Mouse (Mus musculus) neural tube, embryonic 14.5 days (tissue): ENCODE measurements around the gene Ski. TPM values are rescaled to one million over a fixed set of nuclear protein-coding genes. Genes with fewer than 3 reads are reported as not detected.

ENCODE experiments used
- ATAC-seq: fragments of 200-750 bp; cut with Nextera tagmentation; 2 replicates; pipeline ENCODE4 v1.8.0; 2017; ENCODE audit warnings: low read depth, mild to moderate bottlenecking, moderate TSS enrichment, moderate library complexity
- H3K27ac ChIP-seq: fragments of 300-500 bp; sonication (generic); 2 replicates; pipeline ENCODE4 v1.5.1; 2014; ENCODE audit warnings: low read depth, mild to moderate bottlenecking, control low read depth, low read length, moderate library complexity, mixed read lengths
- H3K27me3 ChIP-seq: fragments of 300-500 bp; sonication (generic); 2 replicates; pipeline ENCODE4 v1.6.1; 2014; ENCODE audit warnings: low read length; ENCODE audit not compliant: control insufficient read depth, insufficient read depth
- H3K36me3 ChIP-seq: fragments of 300-500 bp; sonication (generic); 2 replicates; pipeline ENCODE4 v1.6.1; 2014; ENCODE audit warnings: low read length, mixed read lengths; ENCODE audit not compliant: control insufficient read depth, insufficient read depth
- H3K4me1 ChIP-seq: fragments of 300-500 bp; sonication (generic); 2 replicates; pipeline ENCODE4 v1.6.1; 2014; ENCODE audit warnings: low read length; ENCODE audit not compliant: control insufficient read depth, insufficient read depth
- H3K4me2 ChIP-seq: fragments of 300-500 bp; sonication (generic); 2 replicates; pipeline ENCODE4 v1.6.1; 2014; ENCODE audit warnings: mild to moderate bottlenecking, low read depth, low read length, control low read depth
- H3K4me3 ChIP-seq: fragments of 300-500 bp; sonication (generic); 2 replicates; pipeline ENCODE4 v1.5.1; 2014; ENCODE audit warnings: low read depth, low read length, control low read depth, mixed read lengths
- H3K9ac ChIP-seq: fragments of 300-500 bp; sonication (generic); replicated peaks from 2 replicates; pipeline ENCODE4 v1.6.1; 2014; ENCODE audit warnings: low read depth, mild to moderate bottlenecking, control low read depth, low read length, mixed read lengths
- H3K9me3 ChIP-seq: fragments of 300-500 bp; sonication (generic); 2 replicates; pipeline ENCODE4 v1.6.1; 2016; ENCODE audit warnings: low read length; ENCODE audit not compliant: control insufficient read depth
- WGBS: fragments of 180-500 bp; shearing (Covaris S2); extraction: QIAGEN DNeasy Blood & Tissue Kit; methylation state at CpG from one replicate; pipeline ENCODE4 v1.1.7; 2014; 5-methylcytosine and 5-hydroxymethylcytosine counted together
- polyA plus RNA-seq: library from polyadenylated mRNA; unstranded; fragments of >200 nt; fragmentation: Nextera tagmentation; extraction: Ambion mirVana; gene quantifications from 2 replicates; pipeline ENCODE4 v1.2.1, GENCODE M21; 2014

Gene Ski
- polyA plus RNA-seq, 1 experiment from 2014 or later: 16.8 TPM

DNA sequence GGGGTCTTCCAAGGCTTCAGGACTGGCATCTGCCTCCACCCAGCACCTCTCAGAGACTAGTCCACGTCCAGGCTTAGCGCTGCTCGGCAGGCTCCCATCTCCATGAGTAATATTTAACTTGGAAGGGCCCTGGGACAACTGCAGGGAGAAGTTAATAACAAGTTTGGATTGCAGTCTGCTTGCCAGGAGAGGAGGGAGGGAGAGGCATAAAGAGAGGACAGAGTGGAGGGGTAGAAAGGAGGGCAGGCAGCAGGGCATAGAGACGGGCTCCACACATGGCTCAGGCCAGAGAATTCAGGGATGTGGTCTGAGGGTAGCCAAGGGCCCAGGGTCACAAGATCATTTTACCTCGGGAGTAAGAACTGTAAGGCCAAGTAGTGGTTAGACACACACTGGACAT lies 15.9 kb upstream of the Ski start:
- no peak overlapping the region for H3K4me3 ChIP-seq
- no peaks in the 10 kb centered on the region for H3K27me3 ChIP-seq
- WGBS: 67% methylated on average over 5 of the region's 5 CpGs
- no peak overlapping the region for H3K4me2 ChIP-seq
- no peak overlapping the region for H3K9ac ChIP-seq
- no peak overlapping the region for H3K27ac ChIP-seq
- peaks cover 27% of the 10 kb centered on the region for H3K4me1 ChIP-seq
- no peaks in the 10 kb centered on the region for H3K36me3 ChIP-seq
- H3K9me3 ChIP-seq: no peaks in the 10 kb centered on the region
- no peak for ATAC-seq

DNA sequence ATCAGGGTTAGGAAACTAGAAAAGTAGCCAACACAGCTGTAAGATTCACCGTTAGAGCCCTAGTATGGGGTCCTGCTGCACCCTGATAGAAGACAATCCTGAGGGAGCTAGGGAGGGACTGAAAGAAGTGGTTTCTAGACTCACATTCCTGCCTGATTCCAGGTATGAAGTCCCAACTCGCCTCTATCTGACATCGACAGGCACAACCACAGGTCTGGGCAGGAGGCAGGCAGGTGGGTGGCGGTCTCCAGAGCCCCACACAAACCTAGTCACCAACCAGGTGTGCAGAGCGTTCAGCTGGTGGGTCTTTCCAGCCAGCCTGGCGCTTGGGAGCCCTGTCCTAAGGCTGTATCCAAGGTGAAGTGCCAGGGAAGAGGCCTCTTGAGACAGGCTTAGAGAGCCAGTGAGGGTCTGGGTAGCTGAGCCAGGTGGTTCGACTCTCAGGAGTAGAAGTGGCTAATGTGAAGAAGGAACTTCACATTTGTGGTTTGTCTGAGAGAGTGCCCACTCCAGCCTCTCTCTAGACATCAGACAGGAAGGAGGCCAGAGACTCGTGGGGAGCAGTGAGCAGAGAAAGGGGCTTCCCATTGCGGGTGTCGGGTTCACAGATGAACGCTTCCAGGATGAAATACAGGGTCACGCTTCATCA lies 14.5 kb upstream of the Ski start:
- WGBS: 75% methylated on average over 12 of the region's 12 CpGs
- ATAC-seq: no peak
- Histone ChIP-seq H3K36me3 (no peaks in the 10 kb centered on the region), H3K27me3 (no peaks in the 10 kb centered on the region), H3K9ac (no peak overlapping the region), H3K4me3 (no peak overlapping the region), H3K27ac (no peak overlapping the region), H3K9me3 (no peaks in the 10 kb centered on the region), H3K4me2 (no peak overlapping the region), H3K4me1 (peaks cover 27% of the 10 kb centered on the region)

DNA sequence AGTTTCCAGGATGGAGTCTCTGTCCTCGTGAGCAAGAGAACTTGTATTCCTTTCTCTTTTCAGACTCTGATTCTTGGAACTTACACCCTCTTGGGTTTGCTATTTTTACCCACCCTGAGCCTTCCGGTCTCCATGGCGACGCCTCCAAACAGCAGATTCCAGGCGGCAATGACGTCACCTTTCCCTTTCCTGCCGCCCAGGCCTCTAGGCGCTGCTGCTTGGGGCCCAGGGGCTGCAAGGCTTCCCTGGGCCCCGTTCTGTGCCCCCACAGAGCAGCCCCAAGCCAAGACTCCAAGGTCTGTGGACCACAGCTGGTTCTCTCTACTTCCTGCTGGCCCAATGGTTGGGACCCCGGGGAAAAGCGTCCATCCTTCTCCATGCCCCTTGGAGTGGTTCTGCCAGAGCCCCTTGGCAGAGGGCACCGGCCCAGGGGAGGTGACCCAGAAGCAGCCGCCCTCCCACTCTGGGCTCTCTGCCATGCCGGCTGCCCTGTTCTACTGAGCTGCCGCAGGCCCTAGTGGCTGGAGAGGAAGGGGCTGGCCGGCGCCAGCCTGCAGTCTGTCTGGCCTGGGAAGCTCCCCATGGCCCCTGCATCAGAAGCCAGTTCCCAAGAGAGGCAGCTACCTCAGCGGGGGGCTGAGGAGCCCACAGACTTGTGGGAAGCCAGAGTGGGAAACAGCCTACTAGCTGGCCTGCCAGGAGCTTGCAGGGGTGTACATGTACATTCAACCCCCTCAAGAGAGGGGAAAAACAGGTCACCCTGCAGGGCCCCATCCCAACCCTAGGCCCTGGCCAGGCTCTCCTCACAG lies 13.1 kb upstream of the Ski start:
- Histone ChIP-seq H3K9ac (peak overlapping the region; percentile 7), H3K4me3 (no peak overlapping the region)

GRCm38 (mm10) chr4:155234371-155235310 lies 12.2 kb upstream of the Ski start:
- H3K9me3 ChIP-seq: no peaks in the 10 kb centered on the region
- H3K4me1 ChIP-seq: peaks cover 27% of the 10 kb centered on the region
- ATAC-seq: peak; percentile 7; the same call in 1 of the 2 replicates
- H3K9ac ChIP-seq: 0 out of 2 replicates have a peak overlapping the region, but pooled peaks have one; percentile 12
- H3K27me3 ChIP-seq: no peaks in the 10 kb centered on the region
- 58% methylated on average over 8 of the region's 8 CpGs for WGBS
- H3K4me3 ChIP-seq: no peak overlapping the region
- peak overlapping the region; percentile 9; the same call in 1 of the 2 replicates for H3K4me2 ChIP-seq
- H3K36me3 ChIP-seq: no peaks in the 10 kb centered on the region
- peak overlapping the region; percentile 78 for H3K27ac ChIP-seq

More for the DNA sequence above, 13.1 kb upstream of the Ski start:
- Histone ChIP-seq H3K36me3 (no peaks in the 10 kb centered on the region), H3K4me2 (peak overlapping the region; percentile 2; the same call in 1 of the 2 replicates), H3K27me3 (no peaks in the 10 kb centered on the region), H3K9me3 (no peaks in the 10 kb centered on the region), H3K27ac (peak overlapping the region; percentile 78), H3K4me1 (peaks cover 27% of the 10 kb centered on the region)
- ATAC-seq: peak; percentile 84
- 13% methylated on average over 17 of the region's 18 CpGs for WGBS

- ATAC-seq: peak; percentile 25; the same call in 1 of the 2 replicates
- H3K4me3 ChIP-seq: no peak overlapping the region
- H3K36me3 ChIP-seq: no peaks in the 10 kb centered on the region
- H3K4me1 ChIP-seq: peaks cover 27% of the 10 kb centered on the region
- H3K27me3 ChIP-seq: no peaks in the 10 kb centered on the region
- peak overlapping the region; percentile 78; the same call in 1 of the 2 replicates for H3K27ac ChIP-seq
- H3K4me2 ChIP-seq: no peak overlapping the region
- WGBS: 14% methylated on average over 10 of the region's 10 CpGs
- no peaks in the 10 kb centered on the region for H3K9me3 ChIP-seq
- no peak overlapping the region for H3K9ac ChIP-seq
Measured at GRCm38 (mm10) chr4:155233878-155234277, 11.5 kb upstream of the Ski start.

DNA sequence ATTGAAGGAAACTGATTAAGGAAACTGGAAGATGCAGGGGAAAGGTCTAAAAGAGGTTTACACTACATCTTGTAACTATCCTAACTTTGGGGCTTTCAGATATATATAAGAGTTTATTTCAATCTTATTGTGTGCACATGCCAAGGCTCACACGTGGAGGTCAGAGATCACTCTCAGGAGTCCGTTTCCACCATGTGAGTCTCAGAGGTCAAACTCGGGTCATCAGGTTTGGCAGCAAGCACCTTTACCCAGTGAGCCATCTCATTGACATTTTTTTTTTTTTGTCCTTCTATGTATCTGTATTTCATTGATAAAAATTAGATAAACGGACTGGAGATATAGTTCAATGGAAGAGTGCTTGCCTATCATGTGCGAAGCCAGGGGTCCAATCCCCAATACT lies 6.1 kb upstream of the Ski start:
- no peaks in the 10 kb centered on the region for H3K36me3 ChIP-seq
- H3K9ac ChIP-seq: no peak overlapping the region
- H3K4me2 ChIP-seq: no peak overlapping the region
- ATAC-seq: no peak
- H3K4me1 ChIP-seq: peaks cover 7% of the 10 kb centered on the region; the same call in 1 of the 2 replicates
- WGBS: 84% methylated on average over 5 of the region's 5 CpGs
- no peaks in the 10 kb centered on the region for H3K27me3 ChIP-seq
- H3K4me3 ChIP-seq: no peak overlapping the region
- H3K9me3 ChIP-seq: no peaks in the 10 kb centered on the region
- no peak overlapping the region for H3K27ac ChIP-seq

- Histone ChIP-seq H3K4me1 (0 out of 2 replicates have a peak, but pooled peaks cover 5% of the 10 kb centered on the region), H3K36me3 (no peaks in the 10 kb centered on the region), H3K27ac (no peak overlapping the region), H3K4me3 (no peak overlapping the region), H3K9me3 (no peaks in the 10 kb centered on the region), H3K9ac (no peak overlapping the region), H3K27me3 (no peaks in the 10 kb centered on the region), H3K4me2 (no peak overlapping the region)
- WGBS: 86% methylated on average over 4 of the region's 4 CpGs
- ATAC-seq: no peak
Measured at GRCm38 (mm10) chr4:155227986-155228385, 5.6 kb upstream of the Ski start.

GRCm38 (mm10) chr4:155225918-155226317 lies 3.5 kb upstream of the Ski start:
- no peaks in the 10 kb centered on the region for H3K9me3 ChIP-seq
- H3K27ac ChIP-seq: no peak overlapping the region
- no peak for ATAC-seq
- WGBS: 79% methylated on average over 5 of the region's 5 CpGs
- 0 out of 2 replicates have a peak, but pooled peaks cover 5% of the 10 kb centered on the region for H3K4me1 ChIP-seq
- no peak overlapping the region for H3K9ac ChIP-seq
- no peaks in the 10 kb centered on the region for H3K36me3 ChIP-seq
- no peak overlapping the region for H3K4me2 ChIP-seq
- no peaks in the 10 kb centered on the region for H3K27me3 ChIP-seq
- H3K4me3 ChIP-seq: no peak overlapping the region
